Mouse (Mus musculus) liver, embryonic 15.5 days (tissue): ENCODE data around the gene Ropn1. TPM values are rescaled to one million over a fixed set of nuclear protein-coding genes. Genes with fewer than 3 reads are reported as not detected.
"Not testable (repeated sequence)": the region's sequence is repeated elsewhere in the genome, so short reads cannot be mapped to it uniquely, and the experiment has no call there.

Experiments used
- ATAC-seq: fragments of 200-750 bp; cut with Nextera tagmentation; 2 replicates; pipeline ENCODE4 v1.8.0; 2017; ENCODE audit warnings: moderate number of reproducible peaks, mild to moderate bottlenecking, moderate library complexity; ENCODE audit not compliant: insufficient read depth
- H3K27ac ChIP-seq: fragments of 300-500 bp; sonication (generic); replicated peaks from 2 replicates; pipeline ENCODE4 v1.5.1; 2015; ENCODE audit warnings: mild to moderate bottlenecking, inconsistent platforms
- H3K27me3 ChIP-seq: fragments of 300-500 bp; sonication (generic); 2 replicates; pipeline ENCODE4 v1.6.1; 2015; ENCODE audit warnings: mild to moderate bottlenecking, inconsistent platforms
- H3K36me3 ChIP-seq: fragments of 300-500 bp; sonication (generic); replicated peaks from 2 replicates; pipeline ENCODE4 v1.6.1; 2015; ENCODE audit warnings: moderate library complexity, mild to moderate bottlenecking, inconsistent platforms
- H3K4me1 ChIP-seq: fragments of 300-500 bp; sonication (generic); replicated peaks from 2 replicates; pipeline ENCODE4 v1.6.1; 2015; ENCODE audit warnings: inconsistent platforms
- H3K4me2 ChIP-seq: fragments of 300-500 bp; sonication (generic); 2 replicates; pipeline ENCODE4 v1.6.1; 2015; ENCODE audit warnings: moderate library complexity, mild to moderate bottlenecking, inconsistent platforms
- H3K4me3 ChIP-seq: fragments of 300-500 bp; sonication (generic); replicated peaks from 2 replicates; pipeline ENCODE4 v1.5.1; 2015; ENCODE audit warnings: mild to moderate bottlenecking, inconsistent platforms
- H3K9ac ChIP-seq: fragments of 300-500 bp; sonication (generic); 2 replicates; pipeline ENCODE4 v1.6.1; 2015; ENCODE audit warnings: moderate library complexity, mild to moderate bottlenecking, inconsistent platforms
- H3K9me3 ChIP-seq: fragments of 300-500 bp; sonication (generic); replicated peaks from 2 replicates; pipeline ENCODE4 v1.6.1; 2016; ENCODE audit warnings: inconsistent platforms
- WGBS: fragments of 180-500 bp; shearing (Covaris S2); methylation state at CpG from one replicate; pipeline ENCODE4 v1.1.7; 2015; ENCODE audit warnings: mixed read lengths; ENCODE audit not compliant: insufficient replicate concordance; 5-methylcytosine and 5-hydroxymethylcytosine counted together
- polyA plus RNA-seq: library from polyadenylated mRNA; unstranded; fragments of >200 nt; fragmentation: Nextera tagmentation; extraction: Ambion mirVana; gene quantifications from 2 replicates; pipeline ENCODE4 v1.2.1, GENCODE M21; 2015

The Ropn1 gene
- polyA plus RNA-seq, 1 experiment from 2014 or later, result not detected

- ATAC-seq, H3K27me3 ChIP-seq, H3K27ac ChIP-seq, H3K36me3 ChIP-seq, H3K9ac ChIP-seq, H3K9me3 ChIP-seq: not testable (repeated sequence)
- 6% methylated on average over 16 of the region's 16 CpGs for WGBS
- peaks cover 11% of the 10 kb centered on the region; the same call in 1 of the 2 replicates for H3K4me1 ChIP-seq
- H3K4me2 ChIP-seq, result peak overlapping the region; percentile 61
- H3K4me3 ChIP-seq, result peak overlapping the region; percentile 35
Observed at GRCm38 (mm10) chr16:34657566-34657965, 7.8 kb downstream of the Ropn1 start.

GRCm38 (mm10) chr16:34657983-34658382, 8.3 kb downstream of the Ropn1 start:
- Histone ChIP-seq H3K4me1 (peaks cover 11% of the 10 kb centered on the region; the same call in 1 of the 2 replicates), H3K9me3 (no peaks in the 10 kb centered on the region), H3K27me3 (peaks cover 8% of the 10 kb centered on the region; the same call in 1 of the 2 replicates), H3K36me3 (no peaks in the 10 kb centered on the region), H3K9ac (no peak overlapping the region), H3K4me3 (peak overlapping the region; percentile 35), H3K27ac (no peak overlapping the region), H3K4me2 (peak overlapping the region; percentile 61)
- ATAC-seq, result no peak
- 25% methylated on average over 5 of the region's 5 CpGs for WGBS

GRCm38 (mm10) chr16:34658388-34658787, 8.7 kb downstream of the Ropn1 start:
- Histone ChIP-seq H3K36me3 (no peaks in the 10 kb centered on the region), H3K4me3 (no peak overlapping the region), H3K27me3 (peaks cover 8% of the 10 kb centered on the region; the same call in 1 of the 2 replicates), H3K27ac (no peak overlapping the region), H3K4me1 (peaks cover 11% of the 10 kb centered on the region; the same call in 1 of the 2 replicates), H3K4me2 (peak overlapping the region; percentile 61), H3K9ac (no peak overlapping the region), H3K9me3 (no peaks in the 10 kb centered on the region)
- no peak for ATAC-seq
- 41% methylated on average over 11 of the region's 11 CpGs for WGBS

GRCm38 (mm10) chr16:34664553-34664952, 14.8 kb downstream of the Ropn1 start:
- Histone ChIP-seq H3K4me3 (no peak overlapping the region), H3K9ac (no peak overlapping the region), H3K9me3 (no peaks in the 10 kb centered on the region), H3K36me3 (no peaks in the 10 kb centered on the region), H3K4me1 (0 out of 2 replicates have a peak, but pooled peaks cover 4% of the 10 kb centered on the region), H3K27me3 (peaks cover 24% of the 10 kb centered on the region; the same call in 1 of the 2 replicates), H3K4me2 (no peak overlapping the region), H3K27ac (no peak overlapping the region)
- no peak for ATAC-seq
- WGBS, result 58% methylated on average over 3 of the region's 3 CpGs

GRCm38 (mm10) chr16:34667031-34667726, 17.5 kb downstream of the Ropn1 start:
- Histone ChIP-seq H3K27ac (no peak overlapping the region), H3K4me3 (peak overlapping the region; percentile 5; the same call in 1 of the 2 replicates), H3K4me2 (peak overlapping the region; percentile 46), H3K4me1 (0 out of 2 replicates have a peak, but pooled peaks cover 4% of the 10 kb centered on the region), H3K27me3 (peaks cover 24% of the 10 kb centered on the region; the same call in 1 of the 2 replicates), H3K36me3 (no peaks in the 10 kb centered on the region), H3K9me3 (no peaks in the 10 kb centered on the region), H3K9ac (no peak overlapping the region)
- ATAC-seq, result no peak
- WGBS, result 6% methylated on average over 20 of the region's 20 CpGs

GRCm38 (mm10) chr16:34668341-34668740, 18.6 kb downstream of the Ropn1 start:
- H3K27ac ChIP-seq, result no peak overlapping the region
- peaks cover 24% of the 10 kb centered on the region; the same call in 1 of the 2 replicates for H3K27me3 ChIP-seq
- H3K9ac ChIP-seq, result no peak overlapping the region
- H3K9me3 ChIP-seq, result no peaks in the 10 kb centered on the region
- no peaks in the 10 kb centered on the region for H3K36me3 ChIP-seq
- no peak for ATAC-seq
- 67% methylated on average over 9 of the region's 9 CpGs for WGBS
- H3K4me3 ChIP-seq, result no peak overlapping the region
- H3K4me1 ChIP-seq, result 0 out of 2 replicates have a peak, but pooled peaks cover 4% of the 10 kb centered on the region
- no peak overlapping the region for H3K4me2 ChIP-seq

GRCm38 (mm10) chr16:34671966-34672365, 22.2 kb downstream of the Ropn1 start:
- no peak for ATAC-seq
- 63% methylated on average over 7 of the region's 7 CpGs for WGBS

GRCm38 (mm10) chr16:34672822-34673221, 23.1 kb downstream of the Ropn1 start:
- no peak overlapping the region for H3K27ac ChIP-seq
- no peak overlapping the region for H3K9ac ChIP-seq
- no peak overlapping the region for H3K4me3 ChIP-seq
- H3K27me3 ChIP-seq, result peaks cover 5% of the 10 kb centered on the region; the same call in 1 of the 2 replicates
- no peaks in the 10 kb centered on the region for H3K9me3 ChIP-seq
- no peaks in the 10 kb centered on the region for H3K4me1 ChIP-seq
- 38% methylated on average over 3 of the region's 3 CpGs for WGBS
- no peak overlapping the region for H3K4me2 ChIP-seq
- no peak for ATAC-seq
- H3K36me3 ChIP-seq, result no peaks in the 10 kb centered on the region

More at GRCm38 (mm10) chr16:34671966-34672365, 22.2 kb downstream of the Ropn1 start:
- Histone ChIP-seq H3K27me3 (peaks cover 14% of the 10 kb centered on the region; the same call in 1 of the 2 replicates), H3K4me3 (no peak overlapping the region), H3K27ac (no peak overlapping the region), H3K4me1 (0 out of 2 replicates have a peak, but pooled peaks cover 4% of the 10 kb centered on the region), H3K36me3 (no peaks in the 10 kb centered on the region), H3K4me2 (no peak overlapping the region), H3K9me3 (no peaks in the 10 kb centered on the region), H3K9ac (no peak overlapping the region)

GRCm38 (mm10) chr16:34674365-34674764, 24.6 kb downstream of the Ropn1 start:
- Histone ChIP-seq H3K9me3 (no peaks in the 10 kb centered on the region), H3K36me3 (no peaks in the 10 kb centered on the region), H3K4me1 (no peaks in the 10 kb centered on the region), H3K4me2 (no peak overlapping the region), H3K27ac (no peak overlapping the region), H3K9ac (no peak overlapping the region), H3K4me3 (no peak overlapping the region), H3K27me3 (no peaks in the 10 kb centered on the region; the same call in 1 of the 2 replicates)
- WGBS, result 86% methylated on average over 6 of the region's 6 CpGs
- ATAC-seq, result no peak

GRCm38 (mm10) chr16:34681823-34682222, 32.1 kb downstream of the Ropn1 start:
- ATAC-seq, result no peak
- peaks cover 5% of the 10 kb centered on the region; the same call in 1 of the 2 replicates for H3K27me3 ChIP-seq
- no peak overlapping the region for H3K4me2 ChIP-seq
- H3K9ac ChIP-seq, result no peak overlapping the region
- no peak overlapping the region for H3K4me3 ChIP-seq
- no peaks in the 10 kb centered on the region for H3K36me3 ChIP-seq
- H3K27ac ChIP-seq, result no peak overlapping the region
- no peaks in the 10 kb centered on the region for H3K4me1 ChIP-seq
- no peaks in the 10 kb centered on the region for H3K9me3 ChIP-seq

GRCm38 (mm10) chr16:34689879-34690278, 40.2 kb downstream of the Ropn1 start:
- Histone ChIP-seq H3K27ac (no peak overlapping the region), H3K4me3 (peak overlapping the region; percentile 67; the same call in 1 of the 2 replicates)

More at GRCm38 (mm10) chr16:34689879-34690278, 40.2 kb downstream of the Ropn1 start:
- H3K4me1 ChIP-seq, result peaks cover 15% of the 10 kb centered on the region
- peaks cover 5% of the 10 kb centered on the region; the same call in 1 of the 2 replicates for H3K27me3 ChIP-seq
- H3K36me3 ChIP-seq, result no peaks in the 10 kb centered on the region
- H3K9ac ChIP-seq, result no peak overlapping the region
- ATAC-seq, result no peak
- WGBS, result 64% methylated on average over 3 of the region's 3 CpGs
- no peak overlapping the region for H3K4me2 ChIP-seq
- H3K9me3 ChIP-seq, result no peaks in the 10 kb centered on the region
